Mouse (Mus musculus): ENCODE data around the gene 2610507B11Rik.
A peak's percentile ranks its signal among the peaks of the same experiment; 100 is the strongest.

- peak; percentile 5; the same call in 1 of the 2 replicates for TF ChIP-seq CTCF (IDR thresholded peaks at IDR 0.05; ENCODE audit: borderline replicate concordance, control insufficient read depth, extremely low read depth, insufficient read depth, low read length, poor library complexity)
- no peak for TF ChIP-seq POLR2A (IDR thresholded peaks at IDR 0.05; ENCODE audit: control insufficient read depth, extremely low read depth, insufficient read depth, low read length, poor library complexity)
Observed at GRCm38 (mm10) chr11:78328512-78329056, 67.0 kb downstream of the 2610507B11Rik start.
